Mouse (Mus musculus): Measurements from ENCODE around the gene Tpbpa.
A peak's percentile ranks its signal among the peaks of the same experiment; 100 is the strongest.
"Not testable (repeated sequence)": the region's sequence is repeated elsewhere in the genome, so short reads cannot be mapped to it uniquely, and the experiment has no call there.

The Tpbpa gene

GRCm38 (mm10) chr13:60941884-60942283 is at the start of gene Tpbpa:
TSS of gene Tpbpa (minus strand) at chr13:60941984.
- DNase-seq (ENCODE audit: low read depth, low spot score) = not testable (repeated sequence)

GRCm38 (mm10) chr13:60986915-60987314 is 45.1 kb upstream of the Tpbpa start:
- not testable (repeated sequence) for DNase-seq (ENCODE audit: low read depth, low spot score)

- DNase-seq (ENCODE audit: low read depth, low spot score) = not testable (repeated sequence)
These were observed 30.5 kb upstream of the Tpbpa start for GRCm38 (mm10) chr13:60972319-60972718.

- DNase-seq (ENCODE audit: low read depth, low spot score) = not testable (repeated sequence)
These were observed 22.2 kb upstream of the Tpbpa start for GRCm38 (mm10) chr13:60963985-60964384.

- no peak for DNase-seq (ENCODE audit: low read depth, low spot score)
These were observed 19.9 kb upstream of the Tpbpa start for GRCm38 (mm10) chr13:60961706-60962105.

- peak; percentile 27 for DNase-seq (ENCODE audit: low read depth, low spot score)
These were observed 5.3 kb downstream of the Tpbpa start, which contains the start of the genes Gm49391 and Ctla2a for GRCm38 (mm10) chr13:60936500-60936901. TSS of gene Gm49391 (minus strand) at chr13:60936571. TSS of gene Ctla2a (minus strand) at chr13:60936625.

GRCm38 (mm10) chr13:60935490-60935889 is 6.3 kb downstream of the Tpbpa start, which contains the start of gene Gm49393:
TSS of gene Gm49393 (minus strand) at chr13:60935590.
- DNase-seq (ENCODE audit: low read depth, low spot score) = not testable (repeated sequence)

GRCm38 (mm10) chr13:60904780-60905179 is 37.0 kb downstream of the Tpbpa start, which contains the start of gene Tpbpb:
TSS of gene Tpbpb (minus strand) at chr13:60904880.
- not testable (repeated sequence) for DNase-seq (ENCODE audit: low read depth, low spot score)

- peak; percentile 58 for DNase-seq (ENCODE audit: low read depth, low spot score)
These were observed 44.5 kb downstream of the Tpbpa start, which contains the start of gene Ctla2b for GRCm38 (mm10) chr13:60897328-60897727. TSS of gene Ctla2b (minus strand) at chr13:60897447.

GRCm38 (mm10) chr13:60896794-60897193 is 45.0 kb downstream of the Tpbpa start, which contains the start of gene Gm49392:
TSS of gene Gm49392 (minus strand) at chr13:60896894.
- DNase-seq (ENCODE audit: low read depth, low spot score) = not testable (repeated sequence)

- no peak for DNase-seq (ENCODE audit: low read depth, low spot score)
These were observed 46.2 kb downstream of the Tpbpa start for GRCm38 (mm10) chr13:60895406-60896160.

GRCm38 (mm10) chr13:60892301-60892700 is 49.5 kb downstream of the Tpbpa start:
- DNase-seq (ENCODE audit: low read depth, low spot score) = no peak
